Mouse (Mus musculus) cortical plate, adult 2 months (tissue): ENCODE measurements at regions not wholly inside any gene's neighbourhood (a gene's known extent, or its start where the extent isn't known, plus 50 kb on each side); places are given as distances from the start of the nearest gene placed in this dataset.

Experiments
- CTCF ChIP-seq: fragments of 200-500 bp; IDR thresholded peaks from 2 replicates; pipeline ENCODE4 v1.5.1; 2011; ENCODE audit warnings: mild to moderate bottlenecking, control low read depth, low read length; ENCODE audit not compliant: insufficient read depth; ENCODE audit errors: extremely low read depth
- POLR2A ChIP-seq: fragments of 200-500 bp; IDR thresholded peaks from 2 replicates; pipeline ENCODE4 v1.6.1; 2011; ENCODE audit warnings: mild to moderate bottlenecking, low read length, control low read depth; ENCODE audit not compliant: insufficient read depth; ENCODE audit errors: extremely low read depth

GRCm38 (mm10) chr6:94389716-94390115 is 106.0 kb upstream of the Magi1 start:
- TF ChIP-seq CTCF (no peak), POLR2A (no peak)
